Mouse (Mus musculus): ENCODE measurements around the gene Lysmd4.

GRCm38 (mm10) chr7:67243894-67244282, 21.5 kb downstream of the Lysmd4 start:
- no peak for TF ChIP-seq ELF1 (IDR thresholded peaks at IDR 0.05; ENCODE audit: low read depth, low read length)
- no peak for TF ChIP-seq CHD2 (IDR thresholded peaks at IDR 0.05; ENCODE audit: low read length)
- no peak for TF ChIP-seq PAX5 (IDR thresholded peaks at IDR 0.05; ENCODE audit: low read length)
- no peak for TF ChIP-seq POLR2A (IDR thresholded peaks at IDR 0.05; ENCODE audit: low read depth, low read length)
- peak; percentile 99 for TF ChIP-seq ETS1 (conservative IDR thresholded peaks at IDR 0.05; ENCODE audit: low read depth, low read length)

Data from CH12.LX (cell line).